Mouse (Mus musculus): ENCODE results near the gene Eif4g3.

DNA sequence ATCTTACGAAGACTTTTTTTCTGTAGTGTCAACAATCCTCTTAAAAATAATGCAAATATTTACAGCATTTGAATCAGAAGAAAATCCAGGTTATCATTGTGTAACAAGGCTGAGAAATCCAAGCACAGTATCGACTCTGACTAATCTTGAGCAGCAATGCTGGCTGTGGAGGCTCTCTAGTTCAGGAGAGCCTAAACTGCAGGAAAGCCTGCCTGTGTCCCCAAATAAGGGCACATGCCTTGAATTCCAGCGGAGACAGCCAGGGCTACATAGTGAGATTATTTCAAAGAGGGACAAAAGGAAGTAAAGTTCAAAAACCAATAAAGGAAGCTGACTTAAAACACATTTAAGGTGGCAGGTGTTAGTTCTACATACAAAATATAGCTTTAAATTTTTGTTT is 168.7 kb downstream of the Eif4g3 start:
- TF ChIP-seq CTCF (IDR thresholded peaks at IDR 0.05) (no peak), POLR2A (IDR thresholded peaks at IDR 0.05; ENCODE audit: insufficient read depth, low read depth, low read length) (no peak)
